Mouse (Mus musculus) MEL (cell line): Measurements from ENCODE around the gene Apbb2. TPM values are rescaled to one million over a fixed set of nuclear protein-coding genes. Genes with fewer than 3 reads are reported as not detected.

Experiments
- DNase-seq: peaks from one replicate; pipeline ENCODE4 v3.0.0; 2011; ENCODE audit warnings: low read depth, low spot score
- H3K27ac ChIP-seq: 2 replicates; pipeline ENCODE4 v1.5.1; 2012; ENCODE audit warnings: low read depth, mild to moderate bottlenecking, control low read depth, low read length, moderate library complexity; ENCODE audit not compliant: control insufficient read depth
- H3K27me3 ChIP-seq, 2 experiments: fragments of 150-350 bp in 1 of 2; sonication (generic) in 1 of 2; 2 replicates each; pipeline ENCODE4 v1.6.1; 2012; ENCODE audit warnings: low read length in 2 of 2, mild to moderate bottlenecking in 2 of 2, improper control_type of control experiment in 1 of 2, moderate library complexity in 1 of 2; ENCODE audit not compliant: insufficient read depth in 2 of 2, control insufficient read depth in 1 of 2
- H3K36me3 ChIP-seq, 2 experiments: 2 replicates each; pipeline ENCODE4 v1.6.1; 2012 to 2014; ENCODE audit warnings: low read length in 2 of 2, improper control_type of control experiment in 1 of 2, inconsistent platforms in 1 of 2, mild to moderate bottlenecking in 1 of 2; ENCODE audit not compliant: insufficient read depth in 2 of 2, control insufficient read depth in 1 of 2
- H3K4me1 ChIP-seq, 2 experiments: fragments of 150-350 bp in 1 of 2; sonication (generic) in 1 of 2; 2 replicates each; pipeline ENCODE4 v1.6.1; 2012; ENCODE audit warnings: low read length in 2 of 2, improper control_type of control experiment in 1 of 2, mild to moderate bottlenecking in 1 of 2; ENCODE audit not compliant: insufficient read depth in 2 of 2, control insufficient read depth in 1 of 2
- H3K4me3 ChIP-seq, 2 experiments: fragments of 150-350 bp in 1 of 2; sonication (generic) in 1 of 2; 2 replicates each; pipeline ENCODE4 v1.5.1; 2012; ENCODE audit warnings: low read depth in 2 of 2, low read length in 2 of 2, mild to moderate bottlenecking in 2 of 2, moderate library complexity in 2 of 2, control low read depth in 1 of 2, improper control_type of control experiment in 1 of 2; ENCODE audit not compliant: control insufficient read depth in 1 of 2, insufficient read depth in 1 of 2
- H3K79me2 ChIP-seq: 2 replicates; pipeline ENCODE4 v1.6.1; 2012; ENCODE audit warnings: mild to moderate bottlenecking, low read length, moderate library complexity; ENCODE audit not compliant: control insufficient read depth, poor library complexity, insufficient read depth
- H3K9ac ChIP-seq: 2 replicates; pipeline ENCODE4 v1.6.1; 2012; ENCODE audit warnings: low read depth, mild to moderate bottlenecking, control low read depth, low read length, moderate library complexity; ENCODE audit not compliant: control insufficient read depth, poor library complexity, severe bottlenecking
- H3K9me3 ChIP-seq: fragments of 150-350 bp; sonication (generic); replicated peaks from 2 replicates; pipeline ENCODE4 v1.6.1; 2012; ENCODE audit warnings: mild to moderate bottlenecking, low read length, improper control_type of control experiment, moderate library complexity; ENCODE audit not compliant: insufficient read depth
- BHLHE40 ChIP-seq: IDR thresholded peaks from 2 replicates; pipeline ENCODE4 v1.6.1; 2012; ENCODE audit warnings: low read depth, mild to moderate bottlenecking, inconsistent platforms, low read length, improper control_type of control experiment, borderline replicate concordance
- CHD2 ChIP-seq: IDR thresholded peaks from 2 replicates; pipeline ENCODE4 v1.6.1; 2011; ENCODE audit warnings: low read length, improper control_type of control experiment
- CTCF ChIP-seq, 3 experiments: IDR thresholded peaks in 2 of 3; conservative IDR thresholded peaks in 1 of 3; 2 replicates each; pipeline ENCODE4 v1.5.1; 2011 to 2012; ENCODE audit warnings: low read length in 3 of 3, low read depth in 2 of 3, mild to moderate bottlenecking in 2 of 3, improper control_type of control experiment in 1 of 3, inconsistent platforms in 1 of 3, mixed read lengths in 1 of 3, moderate library complexity in 1 of 3; ENCODE audit not compliant: control insufficient read depth in 1 of 3, insufficient read depth in 1 of 3, poor library complexity in 1 of 3, severe bottlenecking in 1 of 3
- ETS1 ChIP-seq: IDR thresholded peaks from 2 replicates; pipeline ENCODE4 v1.6.1; 2012; ENCODE audit warnings: low read depth, mild to moderate bottlenecking, inconsistent platforms, low read length, improper control_type of control experiment, moderate library complexity
- GABPA ChIP-seq: IDR thresholded peaks from 2 replicates; pipeline ENCODE4 v1.6.1; 2012; ENCODE audit warnings: low read depth, mild to moderate bottlenecking, inconsistent platforms, low read length, improper control_type of control experiment, moderate library complexity
- GATA1 ChIP-seq: IDR thresholded peaks from 2 replicates; pipeline ENCODE4 v1.6.1; 2011; ENCODE audit warnings: low read depth, low read length, improper control_type of control experiment
- HCFC1 ChIP-seq: IDR thresholded peaks from 2 replicates; pipeline ENCODE4 v1.6.1; 2012; ENCODE audit warnings: low read depth, mild to moderate bottlenecking, inconsistent platforms, low read length, improper control_type of control experiment, moderate library complexity
- MYB ChIP-seq: IDR thresholded peaks from 2 replicates; pipeline ENCODE4 v1.6.1; 2011; ENCODE audit warnings: mild to moderate bottlenecking, low read depth, low read length, improper control_type of control experiment
- POLR2A ChIP-seq, 2 experiments: IDR thresholded peaks; 2 replicates each; pipeline ENCODE4 v1.6.1; 2011 to 2012; ENCODE audit warnings: low read length in 2 of 2, mild to moderate bottlenecking in 2 of 2, control low read depth in 1 of 2, improper control_type of control experiment in 1 of 2, low read depth in 1 of 2, moderate library complexity in 1 of 2; ENCODE audit not compliant: control insufficient read depth in 1 of 2, insufficient read depth in 1 of 2, poor library complexity in 1 of 2
- POLR2AphosphoS2 ChIP-seq: IDR thresholded peaks from 2 replicates; pipeline ENCODE4 v1.6.1; 2011; ENCODE audit warnings: low read length, improper control_type of control experiment
- RAD21 ChIP-seq: IDR thresholded peaks from 2 replicates; pipeline ENCODE4 v1.6.1; 2011; ENCODE audit warnings: mild to moderate bottlenecking, low read depth, low read length, improper control_type of control experiment
- RCOR1 ChIP-seq: IDR thresholded peaks from 2 replicates; pipeline ENCODE4 v1.6.1; 2012; ENCODE audit warnings: low read depth, mild to moderate bottlenecking, inconsistent platforms, low read length, improper control_type of control experiment
- SMC3 ChIP-seq: IDR thresholded peaks from 2 replicates; pipeline ENCODE4 v1.6.1; 2011; ENCODE audit warnings: low read depth, low read length, improper control_type of control experiment
- TAL1 ChIP-seq: IDR thresholded peaks from 2 replicates; pipeline ENCODE4 v1.6.1; 2012; ENCODE audit warnings: mild to moderate bottlenecking, inconsistent platforms, low read length, moderate library complexity, mixed read lengths
- TCF12 ChIP-seq: IDR thresholded peaks from 2 replicates; pipeline ENCODE4 v1.6.1; 2014; ENCODE audit warnings: low read depth, mild to moderate bottlenecking, inconsistent platforms, low read length, improper control_type of control experiment, moderate library complexity
- USF2 ChIP-seq, 2 experiments: IDR thresholded peaks; 2 replicates each; pipeline ENCODE4 v1.6.1; 2011 to 2012; ENCODE audit warnings: improper control_type of control experiment in 2 of 2, low read length in 2 of 2, borderline replicate concordance in 1 of 2, inconsistent platforms in 1 of 2, low read depth in 1 of 2, mild to moderate bottlenecking in 1 of 2; ENCODE audit not compliant: insufficient read depth in 1 of 2
- ZC3H11A ChIP-seq: IDR thresholded peaks from 2 replicates; pipeline ENCODE4 v1.6.1; 2012; ENCODE audit warnings: low read depth, mild to moderate bottlenecking, inconsistent platforms, low read length, improper control_type of control experiment
- ZMIZ1 ChIP-seq: IDR thresholded peaks from 2 replicates; pipeline ENCODE4 v1.6.1; 2012; ENCODE audit warnings: low read depth, mild to moderate bottlenecking, inconsistent platforms, low read length, improper control_type of control experiment, moderate library complexity
- ZNF384 ChIP-seq: IDR thresholded peaks from 2 replicates; pipeline ENCODE4 v1.6.1; 2012; ENCODE audit warnings: low read depth, mild to moderate bottlenecking, inconsistent platforms, low read length, improper control_type of control experiment
- polyA plus RNA-seq, 2 experiments: library from polyadenylated mRNA; stranded (reverse) in 1 of 2; unstranded in 1 of 2; fragments of >175 nt in 1 of 2; fragments of >200 nt in 1 of 2; gene quantifications; 2 replicates each; pipeline versions ENCODE4 v1.2.1 to v1.2.4; 2012; ENCODE audit warnings: low replicate concordance in 2 of 2, low read depth in 1 of 2; ENCODE audit not compliant: insufficient read length in 2 of 2, insufficient read depth in 1 of 2, missing spikeins in 1 of 2
- total RNA-seq: library from RNA; depleted of rRNA; stranded (reverse); fragments of 300-350 nt; gene quantifications from 2 replicates; pipeline ENCODE4 v1.2.3, GENCODE M21; 2012

Gene Apbb2
- total and polyA plus RNA-seq, 3 experiments = not detected

DNA sequence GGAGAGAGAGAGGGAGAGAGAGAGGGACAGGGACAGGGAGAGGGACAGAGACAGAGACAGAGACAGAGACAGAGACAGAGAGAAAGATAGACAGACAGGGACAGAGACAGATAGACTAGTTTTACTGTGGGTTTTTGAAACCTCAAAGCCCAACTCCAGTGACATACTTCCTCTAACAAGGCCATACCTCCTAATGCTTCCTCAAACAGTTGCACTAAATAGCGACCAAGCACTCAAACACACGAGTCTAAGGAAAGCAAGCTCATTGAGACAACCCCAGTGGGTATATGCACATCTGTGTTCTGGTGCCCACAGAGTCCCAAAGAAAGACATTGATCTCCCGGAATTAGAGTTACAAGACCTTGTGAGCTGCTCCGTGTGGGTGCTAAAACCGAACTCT is 24.7 kb upstream of the Apbb2 start:
- Histone ChIP-seq H3K79me2 (no peaks in the 10 kb centered on the region), H3K9me3 (no peaks in the 10 kb centered on the region), H3K9ac (no peak overlapping the region)
- no peak for TF ChIP-seq ZNF384
- no peak for TF ChIP-seq BHLHE40
- no peak for TF ChIP-seq ZC3H11A
- no peak for TF ChIP-seq MYB
- no peak for TF ChIP-seq CTCF (IDR thresholded peaks at IDR 0.05 in 2 of 3, conservative IDR thresholded peaks at IDR 0.05 in 1 of 3; ENCODE audit: control insufficient read depth in 1 of 3, insufficient read depth in 1 of 3, low read depth in 2 of 3, low read length in 3 of 3, poor library complexity in 1 of 3, severe bottlenecking in 1 of 3)
- no peak for TF ChIP-seq GABPA
- TF ChIP-seq ETS1 = no peak
- TF ChIP-seq HCFC1 = no peak
- no peak for TF ChIP-seq TAL1
- TF ChIP-seq ZMIZ1 = no peak
- TF ChIP-seq GATA1 = no peak
- no peak for TF ChIP-seq TCF12
- no peak for TF ChIP-seq POLR2A (IDR thresholded peaks at IDR 0.05; ENCODE audit: control insufficient read depth in 1 of 2, insufficient read depth in 1 of 2, low read depth in 1 of 2, low read length in 2 of 2, poor library complexity in 1 of 2)
- TF ChIP-seq, all 39 proteins: peak for 0
- DNase-seq = no peak
- no peaks in the 10 kb centered on the region for H3K36me3 ChIP-seq
- no peaks in the 10 kb centered on the region for H3K4me1 ChIP-seq
- H3K27me3 ChIP-seq = no peaks in the 10 kb centered on the region
- H3K4me3 ChIP-seq = no peak overlapping the region
- H3K27ac ChIP-seq = no peak overlapping the region

DNA sequence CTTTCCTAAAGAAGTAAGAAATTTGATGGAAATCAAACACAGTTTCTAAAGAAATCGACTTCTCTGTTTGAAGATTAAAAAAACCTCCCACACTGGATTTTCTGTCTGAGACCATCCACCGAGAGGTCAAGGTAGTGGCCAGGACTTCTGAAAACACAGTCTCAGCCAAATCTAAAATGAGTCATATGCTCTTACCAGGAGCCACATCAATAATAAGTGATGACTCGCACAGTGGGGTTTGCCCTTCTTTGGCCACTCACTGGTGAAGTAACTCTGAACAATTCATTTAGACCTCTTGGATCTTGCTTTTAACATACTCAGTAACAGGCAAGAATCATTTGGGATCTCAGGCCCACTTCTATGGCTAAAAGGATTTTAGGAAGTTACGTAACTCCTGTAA is 23.6 kb upstream of the Apbb2 start:
- TF ChIP-seq HCFC1 = no peak
- no peak for TF ChIP-seq ETS1
- TF ChIP-seq GABPA = no peak
- TF ChIP-seq CTCF (IDR thresholded peaks at IDR 0.05 in 2 of 3, conservative IDR thresholded peaks at IDR 0.05 in 1 of 3; ENCODE audit: control insufficient read depth in 1 of 3, insufficient read depth in 1 of 3, low read depth in 2 of 3, low read length in 3 of 3, poor library complexity in 1 of 3, severe bottlenecking in 1 of 3) = no peak
- no peak for TF ChIP-seq SMC3
- TF ChIP-seq RAD21 = no peak
- TF ChIP-seq POLR2AphosphoS2 = no peak
- TF ChIP-seq TCF12 = no peak
- no peak for TF ChIP-seq MYB
- TF ChIP-seq RCOR1 = no peak
- TF ChIP-seq POLR2A (IDR thresholded peaks at IDR 0.05; ENCODE audit: control insufficient read depth in 1 of 2, insufficient read depth in 1 of 2, low read depth in 1 of 2, low read length in 2 of 2, poor library complexity in 1 of 2) = no peak
- TF ChIP-seq CHD2 = no peak
- no peak for TF ChIP-seq USF2 (IDR thresholded peaks at IDR 0.05; ENCODE audit: borderline replicate concordance in 1 of 2, insufficient read depth in 1 of 2, low read depth in 1 of 2, low read length in 2 of 2)
- Histone ChIP-seq H3K27me3 (no peaks in the 10 kb centered on the region), H3K79me2 (no peaks in the 10 kb centered on the region), H3K9me3 (no peaks in the 10 kb centered on the region), H3K9ac (no peak overlapping the region), H3K36me3 (no peaks in the 10 kb centered on the region), H3K27ac (no peak overlapping the region), H3K4me3 (no peak overlapping the region), H3K4me1 (no peaks in the 10 kb centered on the region)
- no peak for DNase-seq
